Mouse (Mus musculus) forebrain, embryonic 10.5 days (tissue): ENCODE measurements around the gene Ivd. TPM values are rescaled to one million over a fixed set of nuclear protein-coding genes. Genes with fewer than 3 reads are reported as not detected.
A peak's percentile ranks its signal among the peaks of the same experiment; 100 is the strongest.

Source experiments
- DNase-seq: peaks from one replicate; pipeline ENCODE4 v3.0.0-alpha.2; 2017; ENCODE audit warnings: low spot score; ENCODE audit errors: extremely low spot score
- H3K27ac ChIP-seq: fragments of 300-500 bp; sonication (generic); 2 replicates; pipeline ENCODE4 v1.5.1; 2016; ENCODE audit warnings: mild to moderate bottlenecking
- H3K27me3 ChIP-seq: fragments of 300-500 bp; sonication (generic); 2 replicates; pipeline ENCODE4 v1.6.1; 2016; ENCODE audit warnings: mild to moderate bottlenecking; ENCODE audit not compliant: poor library complexity, severe bottlenecking
- H3K36me3 ChIP-seq: fragments of 300-500 bp; sonication (generic); replicated peaks from 2 replicates; pipeline ENCODE4 v1.6.1; 2016; ENCODE audit warnings: mild to moderate bottlenecking, moderate library complexity
- H3K4me1 ChIP-seq: fragments of 300-500 bp; sonication (generic); 2 replicates; pipeline ENCODE4 v1.6.1; 2016
- H3K4me3 ChIP-seq: fragments of 300-500 bp; sonication (generic); 2 replicates; pipeline ENCODE4 v1.5.1; 2016; ENCODE audit warnings: mild to moderate bottlenecking, moderate library complexity
- H3K9me3 ChIP-seq: fragments of 300-500 bp; sonication (generic); 2 replicates; pipeline ENCODE4 v1.6.1; 2016; ENCODE audit warnings: mild to moderate bottlenecking, moderate library complexity
- WGBS: fragments of 180-500 bp; shearing (Covaris S2); methylation state at CpG from one replicate; pipeline ENCODE4 v1.1.7; 2016; 5-methylcytosine and 5-hydroxymethylcytosine counted together
- polyA plus RNA-seq: library from polyadenylated mRNA; unstranded; fragments of >200 nt; fragmentation: Nextera tagmentation; extraction: Ambion mirVana; gene quantifications from 2 replicates; pipeline ENCODE4 v1.2.1, GENCODE M21; 2016

The Ivd gene
- polyA plus RNA-seq, 1 experiment from 2014 or later = 67.7 TPM

DNA sequence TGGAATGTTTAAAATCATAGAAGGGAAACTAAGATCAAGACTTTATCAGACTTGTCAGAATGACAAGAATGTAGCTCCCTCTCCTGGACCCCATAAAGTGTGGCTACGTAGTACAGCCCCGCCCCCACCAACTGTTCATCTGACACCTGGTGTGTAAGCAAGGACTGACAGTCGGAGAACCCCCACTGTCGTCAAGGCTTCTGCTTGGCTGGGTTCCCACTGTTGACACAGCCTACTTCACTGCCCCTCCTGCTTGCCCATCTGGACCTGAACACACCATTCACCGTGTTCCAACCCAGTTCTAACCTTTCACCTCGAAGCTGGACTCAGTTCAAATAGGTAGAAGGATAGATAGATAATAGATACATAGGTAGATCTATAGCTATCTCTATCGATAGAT is 15.5 kb upstream of the Ivd start:
- no peaks in the 10 kb centered on the region for H3K9me3 ChIP-seq
- 80% methylated on average over 7 of the region's 7 CpGs for WGBS

DNA sequence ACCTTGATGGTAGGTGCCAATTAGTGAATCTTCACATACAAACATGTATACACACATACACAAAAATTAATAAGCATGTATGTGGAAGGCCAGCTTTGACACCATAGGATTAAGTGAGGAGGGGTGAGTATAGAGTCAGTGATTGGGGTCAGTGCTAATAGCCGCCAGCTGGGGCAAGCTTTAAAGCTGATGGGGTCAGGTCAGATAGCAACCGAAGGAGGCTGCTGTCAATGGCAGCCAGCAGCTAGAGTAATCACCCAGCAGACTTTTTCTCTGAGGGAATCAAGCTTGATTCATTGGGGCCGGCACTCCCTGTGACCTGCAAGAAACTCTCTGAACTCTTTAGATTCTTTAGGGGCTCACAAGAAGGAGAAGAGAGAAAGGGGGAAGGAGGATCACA is 10.0 kb upstream of the Ivd start:
- 28% methylated on average over 3 of the region's 3 CpGs for WGBS
- no peaks in the 10 kb centered on the region for H3K4me1 ChIP-seq

More for the DNA sequence above, 15.5 kb upstream of the Ivd start:
- no peak for DNase-seq
- Histone ChIP-seq H3K36me3 (no peaks in the 10 kb centered on the region), H3K27ac (no peak overlapping the region), H3K4me3 (no peak overlapping the region), H3K27me3 (no peaks in the 10 kb centered on the region), H3K4me1 (0 out of 2 replicates have a peak, but pooled peaks cover 2% of the 10 kb centered on the region)

GRCm38 (mm10) chr2:118862340-118862675 is 554 bp downstream of the Ivd start:
- no peaks in the 10 kb centered on the region for H3K9me3 ChIP-seq
- no peaks in the 10 kb centered on the region for H3K27me3 ChIP-seq
- no peak for DNase-seq
- WGBS = 25% methylated on average over 3 of the region's 3 CpGs
- H3K27ac ChIP-seq = peak overlapping the region; percentile 90
- peaks cover 19% of the 10 kb centered on the region for H3K36me3 ChIP-seq
- peak overlapping the region; percentile 75 for H3K4me3 ChIP-seq
- peaks cover 27% of the 10 kb centered on the region for H3K4me1 ChIP-seq

More for the DNA sequence above, 10.0 kb upstream of the Ivd start:
- Histone ChIP-seq H3K36me3 (no peaks in the 10 kb centered on the region), H3K4me3 (no peak overlapping the region), H3K27ac (no peak overlapping the region), H3K27me3 (no peaks in the 10 kb centered on the region), H3K9me3 (no peaks in the 10 kb centered on the region)
- no peak for DNase-seq

DNA sequence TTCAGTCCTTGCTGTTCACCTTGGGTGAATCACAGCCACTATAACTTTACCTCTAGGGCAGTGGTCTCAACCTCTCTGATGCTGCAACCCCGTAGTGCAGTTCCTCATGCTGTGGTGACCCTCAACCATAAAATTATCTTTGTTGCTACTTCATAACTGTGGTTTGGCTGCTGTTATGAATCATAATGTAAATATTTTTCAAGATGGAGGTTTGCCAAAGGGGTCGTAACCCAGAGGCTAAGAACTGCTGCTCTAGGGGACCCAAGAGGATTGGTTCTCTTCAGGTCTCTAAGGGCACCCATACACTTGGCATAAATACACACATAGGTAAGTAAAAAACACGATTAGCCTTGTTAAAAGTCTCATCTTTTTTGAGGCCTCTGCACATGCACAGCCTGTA is 8.8 kb downstream of the Ivd start:
- 90% methylated on average over 3 of the region's 3 CpGs for WGBS

GRCm38 (mm10) chr2:118871032-118871431 is 9.3 kb downstream of the Ivd start:
- no peaks in the 10 kb centered on the region for H3K9me3 ChIP-seq
- DNase-seq = no peak
- H3K4me3 ChIP-seq = no peak overlapping the region
- 93% methylated on average over 1 of the region's 1 CpGs for WGBS
- H3K36me3 ChIP-seq = peaks cover 75% of the 10 kb centered on the region
- H3K27ac ChIP-seq = no peak overlapping the region
- no peaks in the 10 kb centered on the region for H3K4me1 ChIP-seq
- H3K27me3 ChIP-seq = no peaks in the 10 kb centered on the region

More for the DNA sequence above, 8.8 kb downstream of the Ivd start:
- Histone ChIP-seq H3K4me3 (no peak overlapping the region), H3K4me1 (no peaks in the 10 kb centered on the region), H3K27me3 (no peaks in the 10 kb centered on the region), H3K36me3 (peaks cover 75% of the 10 kb centered on the region), H3K9me3 (no peaks in the 10 kb centered on the region), H3K27ac (no peak overlapping the region)
- no peak for DNase-seq

DNA sequence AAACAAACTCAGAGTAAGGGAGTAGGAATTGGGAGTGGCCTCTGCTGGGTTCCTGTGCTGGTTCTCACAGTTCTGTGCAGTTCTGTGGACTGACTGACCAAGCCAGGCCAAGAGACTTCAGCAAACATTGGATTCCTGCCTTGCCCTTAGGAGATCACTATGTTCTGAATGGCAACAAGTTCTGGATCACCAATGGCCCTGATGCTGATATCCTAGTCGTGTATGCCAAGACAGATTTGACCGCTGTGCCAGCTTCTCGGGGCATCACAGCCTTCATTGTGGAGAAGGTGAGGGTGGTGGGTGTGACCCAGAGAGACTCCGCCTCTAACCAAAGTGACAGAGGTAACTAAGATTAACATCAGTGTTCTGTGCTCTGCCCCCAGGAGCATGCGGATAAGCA is 11.3 kb downstream of the Ivd start:
- H3K27me3 ChIP-seq = no peaks in the 10 kb centered on the region
- no peak overlapping the region for H3K4me3 ChIP-seq
- peaks cover 89% of the 10 kb centered on the region for H3K36me3 ChIP-seq
- no peaks in the 10 kb centered on the region for H3K9me3 ChIP-seq
- no peak for DNase-seq
- no peaks in the 10 kb centered on the region for H3K4me1 ChIP-seq
- 94% methylated on average over 5 of the region's 5 CpGs for WGBS
- no peak overlapping the region for H3K27ac ChIP-seq

- H3K27ac ChIP-seq = no peak overlapping the region
- DNase-seq = no peak
- no peaks in the 10 kb centered on the region for H3K27me3 ChIP-seq
- H3K36me3 ChIP-seq = peaks cover 87% of the 10 kb centered on the region
- H3K4me3 ChIP-seq = no peak overlapping the region
- no peaks in the 10 kb centered on the region for H3K9me3 ChIP-seq
- 88% methylated on average over 6 of the region's 6 CpGs for WGBS
- no peaks in the 10 kb centered on the region for H3K4me1 ChIP-seq
These were observed 12.2 kb downstream of the Ivd start for GRCm38 (mm10) chr2:118873890-118874430.

- no peaks in the 10 kb centered on the region for H3K4me1 ChIP-seq
- no peaks in the 10 kb centered on the region for H3K9me3 ChIP-seq
- WGBS = 94% methylated on average over 8 of the region's 8 CpGs
- no peaks in the 10 kb centered on the region for H3K27me3 ChIP-seq
- H3K4me3 ChIP-seq = no peak overlapping the region
- H3K36me3 ChIP-seq = peaks cover 75% of the 10 kb centered on the region
- H3K27ac ChIP-seq = no peak overlapping the region
- no peak for DNase-seq
These were observed 13.6 kb downstream of the Ivd start for GRCm38 (mm10) chr2:118875316-118875715.

DNA sequence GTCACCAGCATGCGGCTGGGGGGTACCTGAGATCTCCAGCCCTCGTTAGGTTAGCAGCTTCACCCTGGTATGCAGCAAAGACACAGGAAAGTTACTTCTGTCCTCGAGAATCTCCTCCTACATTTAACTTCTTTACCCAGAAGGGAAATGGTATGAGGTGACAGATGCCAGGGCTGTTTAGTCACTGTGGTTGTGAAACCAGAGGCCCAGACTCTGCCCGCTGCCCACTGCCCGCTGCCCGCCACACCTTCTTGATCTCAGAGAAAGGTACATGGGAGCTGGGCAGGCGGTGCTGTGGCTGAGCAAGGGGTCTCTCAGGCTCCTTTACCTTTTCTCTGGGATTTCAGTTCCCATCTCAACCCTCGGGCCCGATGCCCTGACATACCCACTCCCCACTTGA is 14.7 kb downstream of the Ivd start:
- H3K36me3 ChIP-seq = peaks cover 71% of the 10 kb centered on the region

DNA sequence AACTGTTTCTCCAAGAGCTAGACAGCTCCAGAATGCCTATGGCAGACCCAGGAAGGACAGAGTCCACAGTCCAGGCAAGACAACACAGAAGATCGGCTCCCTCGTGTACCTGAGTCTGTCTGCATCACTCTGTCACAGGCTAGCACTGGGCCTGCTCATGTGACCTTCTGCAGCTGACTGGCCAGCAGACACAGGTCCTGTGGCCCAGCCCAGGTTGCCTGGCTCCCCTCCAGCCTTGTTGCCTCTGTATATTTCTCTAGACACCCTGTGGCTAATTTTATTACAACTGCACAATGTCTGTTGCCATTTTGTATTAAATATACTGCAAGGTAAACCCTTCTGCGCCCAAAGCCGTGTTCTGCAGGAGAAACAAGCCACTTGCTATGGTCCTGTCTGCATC is 19.3 kb downstream of the Ivd start:
- WGBS = 90% methylated on average over 4 of the region's 4 CpGs
- H3K36me3 ChIP-seq = peaks cover 28% of the 10 kb centered on the region
- no peak for DNase-seq
- peaks cover 15% of the 10 kb centered on the region for H3K4me1 ChIP-seq
- H3K27ac ChIP-seq = no peak overlapping the region
- H3K27me3 ChIP-seq = peaks cover 34% of the 10 kb centered on the region
- H3K9me3 ChIP-seq = no peaks in the 10 kb centered on the region
- no peak overlapping the region for H3K4me3 ChIP-seq

More for the DNA sequence above, 14.7 kb downstream of the Ivd start:
- 94% methylated on average over 9 of the region's 9 CpGs for WGBS
- no peak for DNase-seq
- no peaks in the 10 kb centered on the region for H3K4me1 ChIP-seq
- no peak overlapping the region for H3K27ac ChIP-seq
- no peaks in the 10 kb centered on the region for H3K9me3 ChIP-seq
- no peak overlapping the region for H3K4me3 ChIP-seq
- H3K27me3 ChIP-seq = no peaks in the 10 kb centered on the region

GRCm38 (mm10) chr2:118881956-118882355 is 20.2 kb downstream of the Ivd start:
- no peak for DNase-seq
- Histone ChIP-seq H3K4me3 (no peak overlapping the region), H3K36me3 (peaks cover 19% of the 10 kb centered on the region), H3K4me1 (peaks cover 15% of the 10 kb centered on the region), H3K27me3 (peaks cover 42% of the 10 kb centered on the region), H3K9me3 (no peaks in the 10 kb centered on the region), H3K27ac (no peak overlapping the region)
- WGBS = 86% methylated on average over 5 of the region's 5 CpGs

GRCm38 (mm10) chr2:118882840-118883679 is 21.3 kb downstream of the Ivd start:
- H3K27ac ChIP-seq = peak overlapping the region; percentile 73
- peaks cover 20% of the 10 kb centered on the region for H3K4me1 ChIP-seq
- peak; percentile 81 for DNase-seq
- peaks cover 8% of the 10 kb centered on the region for H3K36me3 ChIP-seq
- WGBS = 2% methylated on average over 32 of the region's 32 CpGs
- peak overlapping the region; percentile 55 for H3K4me3 ChIP-seq
- H3K9me3 ChIP-seq = no peaks in the 10 kb centered on the region
- H3K27me3 ChIP-seq = peaks cover 53% of the 10 kb centered on the region

DNA sequence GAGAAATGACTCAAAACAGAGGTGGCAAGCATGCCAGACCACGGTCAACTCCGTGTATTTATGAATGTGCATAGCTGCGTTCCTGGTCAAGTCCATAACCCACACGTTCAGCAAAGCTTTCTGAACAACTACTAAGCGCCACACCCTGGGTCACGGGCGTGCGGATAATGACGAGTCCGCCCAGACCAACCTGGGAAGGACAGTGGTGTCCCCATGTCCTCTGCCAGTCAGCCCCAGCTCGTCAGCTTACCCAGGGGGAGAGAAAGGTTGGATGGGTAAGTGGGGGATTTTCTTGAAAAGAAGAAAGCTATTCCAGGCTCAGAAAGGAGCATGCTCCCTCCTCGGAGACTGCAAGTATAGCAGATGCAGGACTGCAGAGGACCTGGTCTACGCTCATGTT is 25.7 kb downstream of the Ivd start:
- Histone ChIP-seq H3K9me3 (no peaks in the 10 kb centered on the region), H3K27ac (0 out of 2 replicates have a peak overlapping the region, but pooled peaks have one; percentile 35), H3K4me3 (no peak overlapping the region), H3K27me3 (peaks cover 80% of the 10 kb centered on the region), H3K36me3 (no peaks in the 10 kb centered on the region), H3K4me1 (peaks cover 20% of the 10 kb centered on the region)
- DNase-seq = no peak
- WGBS = 72% methylated on average over 13 of the region's 13 CpGs
